Mouse (Mus musculus) CD4-positive naive resting alpha-beta T cell, adult 57 days (primary cell): ENCODE measurements around the gene Hdac2. TPM values are rescaled to one million over a fixed set of nuclear protein-coding genes. Genes with fewer than 3 reads are reported as not detected.

Source experiments
- total RNA-seq: library from RNA; stranded (reverse); gene quantifications from one replicate; pipeline ENCODE4 v1.2.4, GENCODE M21; 2023

The Hdac2 gene
- 53.4 TPM for total RNA-seq

GRCm38 (mm10) chr10:36974086-36974675 lies at the start of gene Hdac2:
TSS of gene Hdac2 (plus strand) at chr10:36974544.

Other genes starting within 250 kb of the Hdac2 start
- gene Marcks, start 164.4 kb downstream of the Hdac2 start, total RNA-seq: 7.5 TPM